Mouse (Mus musculus) adrenal gland (tissue): ENCODE measurements around the gene Rnf149.

ENCODE experiments used
- intact Hi-C: fragments of 180-260 bp; cut with DNase I; formaldehyde crosslinking; loops from one replicate; pipeline ENCODE4 v1.15.1; 2025

The Rnf149 gene

GRCm38 (mm10) chr1:39576431-39577243 lies 568 bp downstream of the Rnf149 start:
- intact Hi-C loops, result no loop called here

- intact Hi-C loops, result no loop called here
Measured at GRCm38 (mm10) chr1:39575778-39576375, 1.3 kb downstream of the Rnf149 start.

- intact Hi-C loops, result no loop called here
Measured at GRCm38 (mm10) chr1:39573890-39574289, 3.3 kb downstream of the Rnf149 start.

- intact Hi-C loops, result no loop called here
Measured at GRCm38 (mm10) chr1:39571653-39572052, 5.6 kb downstream of the Rnf149 start.

- intact Hi-C loops, result no loop called here
Measured at GRCm38 (mm10) chr1:39568079-39568478, 9.1 kb downstream of the Rnf149 start.

GRCm38 (mm10) chr1:39564603-39565002 lies 12.6 kb downstream of the Rnf149 start:
- intact Hi-C loops, result no loop called here

GRCm38 (mm10) chr1:39563161-39563560 lies 14.0 kb downstream of the Rnf149 start:
- intact Hi-C loops, result no loop called here

GRCm38 (mm10) chr1:39561920-39562319 lies 15.3 kb downstream of the Rnf149 start:
- intact Hi-C loops, result no loop called here

GRCm38 (mm10) chr1:39559009-39559408 lies 18.2 kb downstream of the Rnf149 start:
- intact Hi-C loops, result no loop called here

GRCm38 (mm10) chr1:39555556-39556415 lies 21.4 kb downstream of the Rnf149 start:
- intact Hi-C loops, result no loop called here

- intact Hi-C loops, result no loop called here
Measured at GRCm38 (mm10) chr1:39549831-39550230, 27.4 kb downstream of the Rnf149 start.

- intact Hi-C loops, result no loop called here
Measured at GRCm38 (mm10) chr1:39547238-39547637, 30.0 kb downstream of the Rnf149 start.

- intact Hi-C loops, result no loop called here
Measured at GRCm38 (mm10) chr1:39546160-39546866, 30.9 kb downstream of the Rnf149 start.

GRCm38 (mm10) chr1:39545589-39545988 lies 31.6 kb downstream of the Rnf149 start:
- intact Hi-C loops, result no loop called here

GRCm38 (mm10) chr1:39540592-39540991 lies 36.6 kb downstream of the Rnf149 start:
- intact Hi-C loops, result no loop called here

GRCm38 (mm10) chr1:39537631-39538380 lies 39.4 kb downstream of the Rnf149 start:
- intact Hi-C loops, result no loop called here

- intact Hi-C loops, result no loop called here
Measured at GRCm38 (mm10) chr1:39536701-39537100, 40.5 kb downstream of the Rnf149 start.

GRCm38 (mm10) chr1:39535515-39536311 lies 41.5 kb downstream of the Rnf149 start:
- intact Hi-C loops, result no loop called here

- intact Hi-C loops, result no loop called here
Measured at GRCm38 (mm10) chr1:39534831-39535230, 42.4 kb downstream of the Rnf149 start, which contains the start of gene Cnot11. Gene Cnot11 (plus strand): TSS chr1:39534992.

GRCm38 (mm10) chr1:39533917-39534316 lies 43.3 kb downstream of the Rnf149 start:
- intact Hi-C loops, result no loop called here
